Mouse (Mus musculus) liver, adult 2 months (tissue): Measurements from ENCODE around the gene Adcy2. TPM values are rescaled to one million over a fixed set of nuclear protein-coding genes. Genes with fewer than 3 reads are reported as not detected.
A peak's percentile ranks its signal among the peaks of the same experiment; 100 is the strongest.

Experiments
- DNase-seq: peaks from one replicate; pipeline ENCODE4 v3.0.0-alpha.2; 2011; ENCODE audit warnings: low read depth, low spot score; ENCODE audit errors: extremely low read depth
- H3K27ac ChIP-seq: fragments of 200-500 bp; replicated peaks from 2 replicates; pipeline ENCODE4 v1.5.1; 2012; ENCODE audit warnings: low read depth, mild to moderate bottlenecking, control low read depth, inconsistent platforms, low read length; ENCODE audit not compliant: insufficient read depth
- H3K27me3 ChIP-seq: fragments of 200-500 bp; 2 replicates; pipeline ENCODE4 v1.6.1; 2012; ENCODE audit warnings: mild to moderate bottlenecking, moderate library complexity, low read length, inconsistent platforms; ENCODE audit not compliant: control insufficient read depth, insufficient read depth
- H3K36me3 ChIP-seq: fragments of 200-500 bp; 2 replicates; pipeline ENCODE4 v1.6.1; 2012; ENCODE audit warnings: low read length, inconsistent platforms; ENCODE audit not compliant: control insufficient read depth, insufficient read depth
- H3K4me1 ChIP-seq: fragments of 200-500 bp; 2 replicates; pipeline ENCODE4 v1.6.1; 2011; ENCODE audit warnings: low read length; ENCODE audit not compliant: control insufficient read depth, insufficient read depth
- H3K4me3 ChIP-seq: fragments of 200-500 bp; 2 replicates; pipeline ENCODE4 v1.5.1; 2011; ENCODE audit warnings: low read depth, mild to moderate bottlenecking, control low read depth, low read length, moderate library complexity; ENCODE audit not compliant: insufficient read depth
- H3K79me2 ChIP-seq: fragments of 200-500 bp; 2 replicates; pipeline ENCODE4 v1.6.1; 2012; ENCODE audit warnings: inconsistent platforms, mild to moderate bottlenecking, low read length, moderate library complexity; ENCODE audit not compliant: control insufficient read depth, insufficient read depth
- H3K9ac ChIP-seq: fragments of 200-500 bp; 2 replicates; pipeline ENCODE4 v1.6.1; 2012; ENCODE audit warnings: low read depth, mild to moderate bottlenecking, control low read depth, inconsistent platforms, low read length
- CTCF ChIP-seq: fragments of 200-500 bp; IDR thresholded peaks from 2 replicates; pipeline ENCODE4 v1.5.1; 2011; ENCODE audit warnings: low read depth, low read length, control low read depth
- POLR2A ChIP-seq: fragments of 200-500 bp; IDR thresholded peaks from 2 replicates; pipeline ENCODE4 v1.6.1; 2011; ENCODE audit warnings: low read length, control low read depth; ENCODE audit not compliant: insufficient read depth; ENCODE audit errors: extremely low read depth
- WGBS: fragments of 180-500 bp; shearing (Covaris S2); methylation state at CpG from one replicate; pipeline ENCODE4 v1.1.7; 2018; 5-methylcytosine and 5-hydroxymethylcytosine counted together
- polyA plus RNA-seq: library from polyadenylated mRNA; depleted of rRNA; stranded (reverse); fragments of >200 nt; gene quantifications from 2 replicates; pipeline ENCODE4 v1.2.3, GENCODE M21; 2012
- total RNA-seq: library from RNA; depleted of rRNA; stranded (reverse); fragments of >200 nt; gene quantifications from 2 replicates; pipeline ENCODE4 v1.2.3, GENCODE M21; 2014

The Adcy2 gene
- total and polyA plus RNA-seq, 2 experiments = 0.09 to 0.11 TPM

DNA sequence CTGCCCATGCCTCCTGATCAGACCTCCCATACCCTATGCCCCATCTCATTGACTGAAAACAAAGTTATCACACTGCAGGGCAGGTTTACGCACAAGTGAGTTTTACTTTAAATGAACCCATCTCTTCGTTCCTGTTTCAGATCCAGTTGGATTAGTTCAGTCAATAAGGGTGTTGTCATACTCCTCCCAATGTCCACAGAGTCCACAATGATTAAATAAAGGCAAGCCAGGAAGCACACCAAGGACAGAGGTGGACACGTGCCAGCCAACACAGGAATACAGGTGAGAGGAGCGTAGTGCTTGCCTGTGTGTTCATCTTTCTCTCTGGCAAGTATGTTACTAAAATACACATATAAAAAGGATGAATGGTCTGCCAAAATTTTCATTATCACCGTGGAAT, 3.3 kb upstream of the Adcy2 start:
- peaks cover 12% of the 10 kb centered on the region for H3K4me1 ChIP-seq
- H3K9ac ChIP-seq = no peak overlapping the region
- H3K27me3 ChIP-seq = 0 out of 2 replicates have a peak, but pooled peaks cover 2% of the 10 kb centered on the region
- 19% methylated on average over 5 of the region's 5 CpGs for WGBS
- no peaks in the 10 kb centered on the region for H3K36me3 ChIP-seq
- H3K4me3 ChIP-seq = no peak overlapping the region
- peak overlapping the region; percentile 62 for H3K27ac ChIP-seq
- H3K79me2 ChIP-seq = no peaks in the 10 kb centered on the region
- TF ChIP-seq CTCF (no peak), POLR2A (no peak)
- peak; percentile 99 for DNase-seq

DNA sequence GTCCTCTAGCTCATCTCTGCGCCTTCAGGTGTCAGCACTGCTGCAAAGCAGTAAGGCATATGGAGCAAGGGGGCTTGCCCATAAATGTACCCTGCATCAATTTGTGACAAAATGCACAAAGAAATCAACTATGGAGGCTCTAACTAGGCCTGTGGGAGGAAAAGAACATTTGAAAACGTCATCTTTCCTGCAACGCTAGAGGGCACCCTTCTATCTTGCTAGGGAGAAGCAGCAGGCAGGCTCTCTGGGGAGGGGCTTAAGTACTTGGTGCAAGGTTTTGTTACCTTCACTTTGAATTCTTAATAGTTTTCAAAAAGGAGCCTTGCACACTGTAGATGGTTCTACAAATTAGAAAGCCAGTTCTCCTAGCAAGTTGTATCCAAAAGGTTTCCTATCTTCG, 2.8 kb upstream of the Adcy2 start:
- Histone ChIP-seq H3K79me2 (no peaks in the 10 kb centered on the region), H3K4me3 (no peak overlapping the region), H3K36me3 (no peaks in the 10 kb centered on the region), H3K9ac (no peak overlapping the region), H3K4me1 (peaks cover 12% of the 10 kb centered on the region), H3K27me3 (0 out of 2 replicates have a peak, but pooled peaks cover 2% of the 10 kb centered on the region), H3K27ac (peak overlapping the region; percentile 62)
- 10% methylated on average over 4 of the region's 4 CpGs for WGBS
- TF ChIP-seq POLR2A = no peak
- TF ChIP-seq CTCF = peak; percentile 52
- no peak for DNase-seq

DNA sequence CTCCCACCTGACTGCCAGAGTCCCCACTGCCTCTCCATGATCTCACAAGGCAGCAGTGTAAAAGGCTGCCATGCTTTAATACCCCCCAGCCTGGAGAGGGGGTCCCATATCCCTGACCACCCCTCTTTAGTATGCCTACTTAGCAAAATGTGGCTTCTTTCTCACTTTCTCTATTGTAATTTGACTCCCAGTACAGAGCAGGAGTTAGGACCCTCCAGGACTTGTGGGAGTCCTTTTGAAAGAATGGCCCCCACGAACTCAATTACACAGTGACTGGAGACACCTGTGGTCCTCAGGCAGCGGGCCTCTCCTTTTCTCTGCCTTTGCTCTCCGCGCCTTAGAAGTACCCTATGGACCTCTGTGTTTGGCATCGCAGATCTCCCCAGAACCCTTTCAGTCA, 485 bp upstream of the Adcy2 start:
- WGBS = 79% methylated on average over 5 of the region's 5 CpGs
- H3K79me2 ChIP-seq = no peaks in the 10 kb centered on the region
- H3K27me3 ChIP-seq = 0 out of 2 replicates have a peak, but pooled peaks cover 2% of the 10 kb centered on the region
- no peaks in the 10 kb centered on the region for H3K36me3 ChIP-seq
- H3K9ac ChIP-seq = no peak overlapping the region
- H3K27ac ChIP-seq = no peak overlapping the region
- no peak overlapping the region for H3K4me3 ChIP-seq
- peaks cover 7% of the 10 kb centered on the region; the same call in 1 of the 2 replicates for H3K4me1 ChIP-seq
- TF ChIP-seq POLR2A (no peak), CTCF (no peak)
- no peak for DNase-seq

DNA sequence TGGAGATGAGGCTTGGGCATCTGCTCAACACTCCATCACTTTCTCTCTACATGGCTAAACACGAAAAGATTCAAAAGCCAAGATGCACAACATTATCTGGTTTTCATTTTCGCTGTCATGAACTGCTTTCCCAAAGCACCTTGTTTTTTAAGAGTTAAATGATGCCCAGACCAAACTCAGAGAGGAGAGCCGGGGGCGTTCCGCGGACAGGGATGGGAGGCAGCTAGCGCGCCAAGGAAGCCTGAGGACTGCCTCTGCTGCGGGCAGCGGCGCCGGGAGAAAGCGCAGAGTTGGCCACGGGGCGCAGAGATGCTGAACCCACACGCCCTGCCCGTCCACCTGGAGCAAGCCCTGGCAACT, 803 bp downstream of the Adcy2 start:
- Histone ChIP-seq H3K36me3 (no peaks in the 10 kb centered on the region), H3K27ac (no peak overlapping the region), H3K27me3 (0 out of 2 replicates have a peak, but pooled peaks cover 2% of the 10 kb centered on the region), H3K4me1 (peaks cover 3% of the 10 kb centered on the region; the same call in 1 of the 2 replicates), H3K4me3 (peak overlapping the region; percentile 51; the same call in 1 of the 2 replicates), H3K9ac (no peak overlapping the region), H3K79me2 (no peaks in the 10 kb centered on the region)
- TF ChIP-seq CTCF = no peak
- TF ChIP-seq POLR2A = no peak
- no peak for DNase-seq
- 1% methylated on average over 17 of the region's 17 CpGs for WGBS

DNA sequence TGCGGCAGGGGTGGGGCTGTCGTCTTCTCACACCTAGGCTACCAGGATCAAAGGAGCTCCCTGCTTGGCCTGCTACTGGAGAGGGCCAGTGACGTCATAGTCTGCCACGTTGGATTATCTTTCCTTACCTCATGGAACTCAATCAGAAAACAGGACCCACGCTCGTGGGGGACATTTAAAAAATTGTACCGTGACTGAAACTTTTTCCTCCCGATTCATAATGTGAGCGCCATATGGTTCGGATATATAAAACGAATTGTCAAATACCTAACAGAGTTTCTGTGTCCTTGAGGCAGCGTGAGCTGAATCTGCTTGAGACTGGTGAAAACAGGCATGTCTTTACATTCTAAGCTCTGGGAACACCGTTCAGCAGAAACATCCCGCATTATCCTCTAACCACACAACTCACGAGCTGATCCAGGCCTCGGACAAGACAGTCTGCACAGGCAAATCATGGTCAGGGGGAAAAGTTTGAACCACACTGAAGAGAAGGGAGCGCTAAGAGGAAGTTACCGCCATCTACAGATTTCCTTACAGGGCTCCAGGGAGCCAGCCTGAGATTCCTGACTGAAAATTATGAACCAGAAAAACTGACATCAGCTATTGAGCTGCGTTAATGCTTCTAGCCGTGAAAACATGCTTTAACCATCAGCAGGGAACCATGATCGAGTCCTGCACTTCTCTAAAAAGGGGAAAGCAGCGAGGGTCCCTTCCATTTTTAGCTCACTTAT, 1.4 kb downstream of the Adcy2 start:
- H3K4me3 ChIP-seq = no peak overlapping the region
- no peaks in the 10 kb centered on the region for H3K36me3 ChIP-seq
- H3K79me2 ChIP-seq = no peaks in the 10 kb centered on the region
- no peak overlapping the region for H3K27ac ChIP-seq
- no peak overlapping the region for H3K9ac ChIP-seq
- 0 out of 2 replicates have a peak, but pooled peaks cover 2% of the 10 kb centered on the region for H3K27me3 ChIP-seq
- H3K4me1 ChIP-seq = no peaks in the 10 kb centered on the region
- TF ChIP-seq POLR2A = no peak
- TF ChIP-seq CTCF = no peak
- WGBS = 15% methylated on average over 22 of the region's 22 CpGs
- no peak for DNase-seq

DNA sequence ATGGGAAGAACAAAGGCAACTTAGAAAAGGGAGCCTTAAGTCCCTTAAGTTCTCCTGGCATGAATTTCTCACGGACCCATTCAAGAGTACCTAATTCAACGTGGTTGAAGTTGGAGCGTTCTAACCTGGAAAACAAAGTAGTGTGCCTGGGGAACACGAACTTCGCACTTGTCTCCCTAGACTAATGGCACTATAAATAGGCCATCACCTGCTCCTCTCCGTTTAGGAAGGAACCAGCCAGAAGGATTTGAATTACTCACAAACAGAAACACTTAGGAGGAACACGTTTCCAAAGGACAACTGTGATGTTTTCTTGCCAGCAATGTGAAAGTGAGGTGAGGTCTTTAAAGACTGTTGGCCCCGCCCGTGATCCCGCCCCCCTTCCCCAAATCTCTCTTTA, 2.0 kb downstream of the Adcy2 start:
- 0 out of 2 replicates have a peak, but pooled peaks cover 2% of the 10 kb centered on the region for H3K27me3 ChIP-seq
- H3K79me2 ChIP-seq = no peaks in the 10 kb centered on the region
- no peaks in the 10 kb centered on the region for H3K36me3 ChIP-seq
- no peak for TF ChIP-seq CTCF
- TF ChIP-seq POLR2A = no peak
- no peak overlapping the region for H3K4me3 ChIP-seq
- no peak overlapping the region for H3K27ac ChIP-seq
- DNase-seq = no peak
- H3K9ac ChIP-seq = no peak overlapping the region
- H3K4me1 ChIP-seq = no peaks in the 10 kb centered on the region
- 42% methylated on average over 10 of the region's 10 CpGs for WGBS
